Mouse (Mus musculus) lung, embryonic 16.5 days (tissue): ENCODE measurements around the gene Wnk1. TPM values are rescaled to one million over a fixed set of nuclear protein-coding genes. Genes with fewer than 3 reads are reported as not detected.

ENCODE experiments used
- ATAC-seq: fragments of 200-750 bp; cut with Nextera tagmentation; 2 replicates; pipeline ENCODE4 v1.8.0; 2017; ENCODE audit warnings: low read depth, mild to moderate bottlenecking, moderate library complexity
- H3K27ac ChIP-seq: fragments of 300-500 bp; sonication (generic); 2 replicates; pipeline ENCODE4 v1.5.1; 2014; ENCODE audit warnings: mild to moderate bottlenecking, control low read depth, low read length
- H3K27me3 ChIP-seq: fragments of 300-500 bp; sonication (generic); 2 replicates; pipeline ENCODE4 v1.6.1; 2014; ENCODE audit warnings: low read depth, low read length, mixed read lengths; ENCODE audit not compliant: control insufficient read depth, insufficient read depth
- H3K36me3 ChIP-seq: fragments of 300-500 bp; sonication (generic); 2 replicates; pipeline ENCODE4 v1.6.1; 2014; ENCODE audit warnings: low read length; ENCODE audit not compliant: control insufficient read depth, insufficient read depth
- H3K4me1 ChIP-seq: fragments of 300-500 bp; sonication (generic); replicated peaks from 2 replicates; pipeline ENCODE4 v1.6.1; 2014; ENCODE audit warnings: low read length, mixed read lengths; ENCODE audit not compliant: control insufficient read depth, insufficient read depth
- H3K4me2 ChIP-seq: fragments of 300-500 bp; sonication (generic); 2 replicates; pipeline ENCODE4 v1.6.1; 2014; ENCODE audit warnings: low read depth, low read length, control low read depth
- H3K4me3 ChIP-seq: fragments of 300-500 bp; sonication (generic); 2 replicates; pipeline ENCODE4 v1.5.1; 2014; ENCODE audit warnings: mild to moderate bottlenecking, low read length, control low read depth
- H3K9ac ChIP-seq: fragments of 300-500 bp; sonication (generic); 2 replicates; pipeline ENCODE4 v1.6.1; 2014; ENCODE audit warnings: low read length, control low read depth
- H3K9me3 ChIP-seq: fragments of 300-500 bp; sonication (generic); 2 replicates; pipeline ENCODE4 v1.6.1; 2016; ENCODE audit warnings: low read length; ENCODE audit not compliant: control insufficient read depth
- WGBS: fragments of 180-500 bp; shearing (Covaris S2); extraction: QIAGEN DNeasy Blood & Tissue Kit; methylation state at CpG from one replicate; pipeline ENCODE4 v1.1.7; 2014; 5-methylcytosine and 5-hydroxymethylcytosine counted together
- polyA plus RNA-seq: library from polyadenylated mRNA; unstranded; fragments of >200 nt; fragmentation: Nextera tagmentation; extraction: Ambion mirVana; gene quantifications from 2 replicates; pipeline ENCODE4 v1.2.1, GENCODE M21; 2015

Gene Wnk1
- polyA plus RNA-seq, 1 experiment from 2014 or later, result 50.2 TPM

DNA sequence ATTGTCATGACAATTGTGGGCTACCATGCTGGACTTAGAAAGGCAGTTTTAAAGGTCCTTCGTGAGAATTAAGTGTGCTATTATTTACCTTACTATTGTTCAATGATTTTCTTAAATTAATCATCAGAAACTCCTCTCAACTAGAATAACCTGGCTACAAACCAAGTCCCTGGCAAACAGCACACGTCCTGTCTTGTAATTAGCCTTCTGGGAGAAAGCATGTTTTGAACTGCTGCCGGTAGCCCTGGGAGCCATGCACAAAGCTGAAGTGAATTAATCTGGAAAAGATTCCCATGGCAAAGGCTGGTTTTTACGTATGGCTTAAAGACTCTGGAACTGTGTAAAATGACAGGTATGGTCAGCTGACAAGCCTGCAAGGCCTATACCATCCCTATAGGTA lies 6.9 kb upstream of the Wnk1 start:
- no peak overlapping the region for H3K9ac ChIP-seq
- H3K4me3 ChIP-seq, result no peak overlapping the region
- no peak overlapping the region for H3K27ac ChIP-seq
- H3K36me3 ChIP-seq, result no peaks in the 10 kb centered on the region
- H3K4me1 ChIP-seq, result no peaks in the 10 kb centered on the region
- H3K9me3 ChIP-seq, result no peaks in the 10 kb centered on the region
- 67% methylated on average over 4 of the region's 4 CpGs for WGBS
- no peak for ATAC-seq
- H3K4me2 ChIP-seq, result no peak overlapping the region
- no peaks in the 10 kb centered on the region for H3K27me3 ChIP-seq

DNA sequence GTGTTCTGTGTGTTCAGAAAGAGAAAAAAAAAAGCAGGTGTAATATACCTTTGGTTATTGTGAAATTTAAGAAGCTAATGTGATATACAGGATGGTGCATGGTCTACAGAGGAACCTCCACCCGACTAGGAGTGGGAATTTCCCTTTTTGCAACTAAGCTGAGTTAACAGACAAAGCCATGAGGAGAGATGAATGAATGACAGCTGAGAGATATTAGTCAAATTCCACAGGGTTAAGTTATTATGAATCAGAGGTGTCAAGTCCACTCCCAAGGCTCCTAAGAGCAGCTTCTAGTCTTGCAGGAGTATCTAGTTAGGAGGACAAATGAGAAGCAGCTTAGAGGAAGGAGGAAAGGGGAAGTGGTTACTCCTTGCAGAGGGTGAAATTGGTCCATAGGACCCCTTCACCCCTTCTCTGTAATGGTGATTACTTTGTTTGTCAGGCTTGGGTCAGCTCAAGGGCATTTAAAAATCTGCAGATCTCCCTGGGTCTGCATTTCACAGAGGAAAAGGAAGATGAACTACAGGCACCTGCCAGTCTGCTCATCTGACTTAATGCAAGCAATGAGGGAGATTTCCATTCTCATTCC lies 4.3 kb upstream of the Wnk1 start:
- H3K36me3 ChIP-seq, result no peaks in the 10 kb centered on the region
- 48% methylated on average over 1 of the region's 1 CpGs for WGBS

DNA sequence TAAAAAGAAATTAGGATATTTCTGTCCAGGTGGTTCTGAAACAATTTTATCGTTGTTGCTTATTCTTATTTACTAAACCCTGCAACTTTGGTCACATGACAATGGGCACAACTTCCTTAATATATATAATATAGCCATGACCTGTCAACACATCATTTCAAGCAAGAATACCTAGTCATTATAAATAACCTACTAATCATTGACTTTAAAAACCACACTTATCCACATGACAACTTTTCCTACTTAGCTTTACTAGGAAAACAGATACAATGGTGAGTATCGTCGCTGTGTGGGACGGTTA lies 2.0 kb upstream of the Wnk1 start:
- no peak overlapping the region for H3K4me3 ChIP-seq
- no peak overlapping the region for H3K4me2 ChIP-seq
- WGBS, result 88% methylated on average over 4 of the region's 4 CpGs
- H3K27ac ChIP-seq, result no peak overlapping the region
- no peak overlapping the region for H3K9ac ChIP-seq
- no peaks in the 10 kb centered on the region for H3K27me3 ChIP-seq
- H3K4me1 ChIP-seq, result peaks cover 1% of the 10 kb centered on the region; the same call in 1 of the 2 replicates
- no peak for ATAC-seq
- H3K9me3 ChIP-seq, result no peaks in the 10 kb centered on the region
- no peaks in the 10 kb centered on the region for H3K36me3 ChIP-seq

More for the DNA sequence above, 4.3 kb upstream of the Wnk1 start:
- H3K4me3 ChIP-seq, result no peak overlapping the region
- H3K27ac ChIP-seq, result no peak overlapping the region
- no peak for ATAC-seq
- H3K4me2 ChIP-seq, result no peak overlapping the region
- H3K9me3 ChIP-seq, result no peaks in the 10 kb centered on the region
- H3K9ac ChIP-seq, result no peak overlapping the region
- no peaks in the 10 kb centered on the region for H3K27me3 ChIP-seq
- H3K4me1 ChIP-seq, result no peaks in the 10 kb centered on the region

DNA sequence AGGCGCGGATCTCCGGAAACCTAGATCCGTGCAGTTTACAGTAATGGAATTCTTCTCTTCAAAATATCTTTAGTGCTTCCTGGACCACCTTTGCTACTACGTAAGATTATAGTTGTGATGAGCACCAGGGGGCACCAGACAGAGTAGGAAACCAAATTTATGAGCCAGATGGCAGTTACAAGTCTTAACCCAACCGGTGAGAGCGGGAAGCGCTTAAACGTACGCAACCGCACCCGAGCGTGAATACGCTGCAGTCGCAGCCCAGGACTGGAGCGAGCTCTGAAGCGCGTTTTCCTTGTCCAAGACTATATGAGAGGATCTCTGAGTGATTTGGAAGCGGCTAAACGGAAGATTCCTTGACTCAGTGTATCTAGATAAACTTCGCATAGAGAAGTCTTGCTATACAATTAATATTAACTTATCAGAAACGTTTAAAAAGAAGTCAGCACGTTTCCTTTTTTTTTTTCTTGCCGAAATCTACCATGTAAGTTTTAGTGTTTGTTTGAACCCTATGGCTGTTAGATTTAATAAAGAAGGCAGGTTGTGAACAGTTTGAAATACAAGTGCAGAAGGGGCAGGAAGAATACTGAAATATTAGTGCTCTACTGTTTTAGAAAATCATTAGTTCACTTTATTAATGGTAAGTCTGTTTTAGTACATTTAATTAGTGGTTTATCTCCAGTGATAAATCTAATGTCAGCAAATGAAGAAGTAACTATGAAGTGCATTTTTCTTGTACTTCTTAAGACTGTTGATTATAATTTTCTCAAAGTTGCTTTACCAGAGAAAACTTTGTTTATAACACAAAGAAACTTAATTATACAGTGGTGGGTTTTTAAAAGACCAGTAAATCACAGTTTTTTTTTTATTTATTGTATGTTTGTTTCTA lies 1.4 kb upstream of the Wnk1 start:
- H3K36me3 ChIP-seq, result no peaks in the 10 kb centered on the region
- no peaks in the 10 kb centered on the region for H3K27me3 ChIP-seq
- H3K4me3 ChIP-seq, result peak overlapping the region; percentile 85
- peak overlapping the region; percentile 28 for H3K27ac ChIP-seq
- peak; percentile 34 for ATAC-seq
- WGBS, result 1% methylated on average over 24 of the region's 24 CpGs
- H3K9me3 ChIP-seq, result no peaks in the 10 kb centered on the region
- H3K4me2 ChIP-seq, result peak overlapping the region; percentile 84
- H3K4me1 ChIP-seq, result peaks cover 2% of the 10 kb centered on the region; the same call in 1 of the 2 replicates
- peak overlapping the region; percentile 59 for H3K9ac ChIP-seq

DNA sequence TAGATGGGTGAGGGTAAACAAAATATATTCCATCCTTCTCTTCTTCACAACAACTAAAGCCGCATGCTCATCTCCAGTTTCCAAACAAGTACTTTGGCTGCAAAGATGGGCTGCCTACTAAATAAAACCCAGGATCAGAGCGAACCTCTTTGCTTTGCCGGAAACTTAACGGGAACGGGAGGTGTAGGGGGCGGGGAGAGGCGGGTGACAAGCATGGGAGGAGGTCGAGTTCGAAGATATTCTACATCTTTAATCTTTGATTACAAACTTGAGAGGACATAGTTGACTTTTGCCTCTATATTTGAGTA lies 738 bp upstream of the Wnk1 start:
- no peaks in the 10 kb centered on the region for H3K27me3 ChIP-seq
- H3K4me1 ChIP-seq, result peaks cover 4% of the 10 kb centered on the region; the same call in 1 of the 2 replicates
- peak overlapping the region; percentile 84 for H3K4me2 ChIP-seq
- H3K4me3 ChIP-seq, result peak overlapping the region; percentile 85
- no peak for ATAC-seq
- H3K36me3 ChIP-seq, result no peaks in the 10 kb centered on the region
- H3K9me3 ChIP-seq, result no peaks in the 10 kb centered on the region
- peak overlapping the region; percentile 59 for H3K9ac ChIP-seq
- 2% methylated on average over 9 of the region's 9 CpGs for WGBS
- H3K27ac ChIP-seq, result peak overlapping the region; percentile 87

DNA sequence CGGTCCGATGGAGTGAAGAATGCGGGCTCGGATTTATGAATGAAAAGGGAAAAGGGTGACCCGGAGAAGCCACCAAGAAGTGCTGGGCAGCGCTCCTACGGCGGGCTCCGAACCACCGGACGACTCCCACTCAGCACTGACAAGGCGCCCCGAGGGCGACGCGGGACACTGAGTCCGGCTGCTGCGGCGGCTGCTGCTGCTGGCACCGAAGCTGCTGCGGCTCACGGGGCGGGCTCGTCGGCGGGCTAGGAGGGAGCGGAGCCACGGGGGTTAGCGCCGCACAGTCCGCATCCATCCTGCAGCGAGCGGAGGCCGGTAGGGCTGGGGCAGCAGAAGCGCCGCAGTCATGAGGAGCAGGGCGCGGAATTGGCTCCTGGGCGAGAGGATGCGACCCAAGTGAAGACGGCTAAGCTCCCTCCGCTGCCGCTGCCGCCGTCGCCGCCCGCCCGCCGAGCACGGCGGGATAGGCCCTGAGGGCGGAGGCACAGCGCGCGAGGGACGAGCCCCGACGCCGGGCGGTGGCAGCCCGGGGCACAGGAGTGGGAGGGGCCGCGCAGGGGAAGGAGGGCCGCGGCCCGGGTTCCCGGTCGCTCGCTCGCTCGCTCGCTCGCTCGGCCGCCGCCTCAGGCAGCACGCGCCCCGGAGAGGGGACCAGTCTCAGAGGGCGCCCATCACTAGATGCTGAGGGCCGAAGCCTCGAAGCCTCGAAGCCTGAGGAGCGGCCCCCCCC lies 671 bp downstream of the Wnk1 start:
- Histone ChIP-seq H3K9me3 (no peaks in the 10 kb centered on the region), H3K27ac (peak overlapping the region; percentile 99), H3K4me1 (peaks cover 4% of the 10 kb centered on the region; the same call in 1 of the 2 replicates), H3K4me2 (peak overlapping the region; percentile 94), H3K4me3 (peak overlapping the region; percentile 85), H3K27me3 (no peaks in the 10 kb centered on the region), H3K9ac (peak overlapping the region; percentile 93), H3K36me3 (0 out of 2 replicates have a peak, but pooled peaks cover 2% of the 10 kb centered on the region)
- peak; percentile 84 for ATAC-seq
- under 1% methylated on average over 78 of the region's 85 CpGs for WGBS

DNA sequence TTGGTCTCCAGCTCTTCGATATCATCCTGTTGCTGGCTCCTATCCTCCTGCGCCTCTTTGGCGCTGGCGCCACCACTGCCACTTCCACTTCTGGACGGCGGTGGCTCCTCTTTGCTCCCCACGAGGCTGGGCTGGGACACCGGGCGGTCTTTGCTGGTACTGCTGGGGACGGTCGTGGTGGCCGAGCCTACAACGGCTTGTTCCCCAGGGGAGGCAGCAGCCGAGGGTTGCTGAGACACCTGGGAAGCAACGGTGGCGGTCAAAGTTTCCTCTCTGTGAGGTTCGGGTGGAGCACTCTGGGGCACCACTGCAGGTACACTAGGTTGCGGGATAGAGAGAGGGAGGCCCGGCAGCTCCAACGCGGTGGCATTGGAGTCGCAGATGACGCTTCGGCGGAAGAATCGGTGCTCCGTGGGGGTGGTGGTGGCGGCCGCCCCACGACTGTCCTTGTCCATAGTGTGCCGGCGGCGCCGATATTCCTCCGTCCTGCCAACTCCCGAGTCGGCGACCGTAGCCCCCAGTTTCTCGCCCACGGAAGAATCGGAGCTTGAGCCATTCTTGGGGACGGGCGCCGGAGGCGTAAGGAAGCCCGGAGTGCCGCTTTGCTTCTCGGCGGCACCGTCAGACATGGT lies 1.4 kb downstream of the Wnk1 start:
- Histone ChIP-seq H3K4me3 (peak overlapping the region; percentile 85), H3K4me2 (peak overlapping the region; percentile 94), H3K36me3 (peaks cover 2% of the 10 kb centered on the region; the same call in 1 of the 2 replicates), H3K27me3 (no peaks in the 10 kb centered on the region), H3K9me3 (no peaks in the 10 kb centered on the region), H3K4me1 (peaks cover 4% of the 10 kb centered on the region; the same call in 1 of the 2 replicates), H3K27ac (peak overlapping the region; percentile 99), H3K9ac (peak overlapping the region; percentile 93)
- ATAC-seq, result 0 out of 2 replicates have a peak, but pooled peaks have one; percentile 13
- WGBS, result under 1% methylated on average over 51 of the region's 51 CpGs

DNA sequence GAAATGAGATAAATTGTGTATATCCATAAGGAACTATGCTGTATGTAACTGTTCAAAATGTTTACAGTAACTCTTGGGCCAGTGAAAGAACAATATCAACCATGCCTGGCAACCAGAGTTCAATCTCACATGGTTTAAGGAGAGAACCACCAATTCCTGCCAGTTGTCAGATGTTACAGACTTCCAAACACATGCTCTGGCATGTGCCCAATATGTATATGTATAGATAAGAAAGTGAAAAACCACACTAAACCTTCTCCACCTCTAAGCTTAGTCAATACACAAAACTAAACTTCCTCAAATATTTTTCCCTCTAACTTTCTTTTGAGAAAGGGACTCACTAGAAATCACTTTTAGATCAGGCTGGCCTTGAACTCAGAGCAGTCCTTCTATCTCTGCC lies 13.9 kb downstream of the Wnk1 start:
- ATAC-seq, result no peak
- H3K36me3 ChIP-seq, result peaks cover 10% of the 10 kb centered on the region
- H3K9me3 ChIP-seq, result peaks cover 3% of the 10 kb centered on the region; the same call in 1 of the 2 replicates
- H3K27me3 ChIP-seq, result no peaks in the 10 kb centered on the region
- H3K27ac ChIP-seq, result no peak overlapping the region; the same call in 1 of the 2 replicates
- no peak overlapping the region for H3K4me2 ChIP-seq
- H3K9ac ChIP-seq, result no peak overlapping the region
- no peak overlapping the region for H3K4me3 ChIP-seq
- peaks cover 4% of the 10 kb centered on the region; the same call in 1 of the 2 replicates for H3K4me1 ChIP-seq

DNA sequence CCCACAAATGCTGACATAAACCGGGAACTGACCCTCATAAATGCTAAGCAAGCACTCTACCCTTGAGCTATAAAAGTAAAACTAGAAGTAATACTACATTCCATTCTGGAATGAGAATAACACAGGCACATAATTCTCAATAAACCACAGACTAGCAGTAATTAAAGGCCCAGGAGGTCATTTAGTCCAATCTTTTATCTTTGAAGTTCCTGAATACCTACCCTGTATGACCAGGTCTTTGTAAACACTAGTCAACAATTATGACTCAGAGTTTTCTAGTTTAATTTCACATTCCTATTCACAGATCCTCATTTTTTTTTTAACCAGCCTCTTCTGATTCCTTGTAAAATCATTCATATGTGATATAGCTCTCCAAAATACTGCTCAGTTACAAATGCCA lies 14.7 kb downstream of the Wnk1 start:
- Histone ChIP-seq H3K4me2 (no peak overlapping the region), H3K36me3 (peaks cover 7% of the 10 kb centered on the region), H3K27me3 (no peaks in the 10 kb centered on the region), H3K27ac (no peak overlapping the region), H3K9me3 (no peaks in the 10 kb centered on the region), H3K4me1 (peaks cover 4% of the 10 kb centered on the region; the same call in 1 of the 2 replicates), H3K9ac (no peak overlapping the region), H3K4me3 (no peak overlapping the region)
- ATAC-seq, result no peak
- 62% methylated on average over 1 of the region's 1 CpGs for WGBS
